Mouse (Mus musculus): ENCODE measurements around the gene Zfp61.
"Not testable (repeated sequence)": the region's sequence is repeated elsewhere in the genome, so short reads cannot be mapped to it uniquely, and the experiment has no call there.

Gene Zfp61

DNA sequence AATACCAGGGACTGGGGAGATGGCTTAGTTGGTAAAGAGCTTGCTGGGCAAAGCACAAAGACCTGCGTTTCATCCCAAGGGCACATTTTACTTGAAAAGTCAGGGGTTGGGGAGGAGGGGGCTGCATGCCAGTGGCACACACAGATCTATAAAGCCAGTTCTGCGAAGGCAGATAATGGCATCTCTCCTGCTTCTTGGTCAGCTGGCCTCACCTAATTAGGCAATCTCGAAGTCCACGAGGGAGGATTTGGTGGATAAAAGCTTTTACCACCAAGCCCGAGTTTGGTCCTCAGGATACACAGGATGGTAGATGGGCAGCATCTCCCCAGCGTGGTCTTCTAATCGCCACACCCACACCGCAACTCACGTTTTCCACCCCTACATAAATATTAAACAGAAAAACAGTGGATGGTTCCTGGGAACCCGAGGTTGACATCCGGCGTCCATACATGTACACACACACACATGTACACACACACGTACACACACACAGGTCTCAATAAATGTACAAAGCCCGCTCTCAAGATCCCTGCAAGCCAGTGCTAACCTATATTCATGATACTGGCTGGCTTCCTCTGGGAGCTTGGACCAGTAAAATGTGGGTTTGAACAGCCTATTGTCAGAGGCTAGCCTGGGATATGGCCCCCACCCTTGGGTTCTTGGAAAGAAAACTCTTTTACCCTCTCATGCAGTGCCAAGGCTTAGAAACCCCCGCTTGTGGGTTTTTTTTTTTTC, 3.5 kb downstream of the Zfp61 start:
- DNase-seq (ENCODE audit: low read depth), result no peak

DNA sequence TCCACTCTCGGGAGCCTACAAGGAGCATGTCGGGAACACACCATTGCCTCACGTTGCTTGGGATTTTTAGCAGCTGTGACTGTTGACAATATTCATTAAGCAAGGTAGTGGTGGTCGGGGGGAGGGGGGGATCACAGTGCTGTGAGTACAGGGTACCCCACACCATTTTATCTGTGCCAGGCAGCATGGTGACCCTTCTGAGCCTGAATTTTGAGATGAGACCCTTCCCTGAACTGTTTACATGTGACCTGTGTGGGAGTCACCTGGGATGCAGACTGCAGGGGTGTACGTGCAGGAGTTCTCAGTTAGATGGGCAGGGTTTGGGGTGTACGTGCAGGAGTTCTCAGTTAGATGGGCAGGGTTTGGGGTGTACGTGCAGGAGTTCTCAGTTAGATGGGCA, 4.6 kb downstream of the Zfp61 start:
- no peak for DNase-seq (ENCODE audit: low read depth)

DNA sequence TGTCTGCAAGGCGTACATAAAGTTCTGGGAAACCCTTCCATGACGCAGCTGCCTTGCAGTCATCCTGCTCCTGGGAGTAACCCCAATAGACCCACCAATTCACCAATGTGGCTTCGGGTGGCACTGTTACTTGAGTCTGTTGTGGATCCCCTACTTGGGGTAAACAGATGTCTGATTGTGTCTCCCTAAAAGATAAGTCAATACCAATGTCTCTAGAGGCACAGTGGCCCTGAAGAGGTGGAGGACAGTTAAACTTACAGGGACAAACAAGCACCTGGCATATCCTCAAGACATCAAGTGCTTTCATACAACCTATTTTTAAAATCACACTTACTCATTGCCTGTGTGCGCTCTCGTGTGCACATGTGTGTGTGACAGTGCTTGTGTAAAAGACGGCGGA, 5.7 kb downstream of the Zfp61 start:
- no peak for DNase-seq (ENCODE audit: low read depth)

DNA sequence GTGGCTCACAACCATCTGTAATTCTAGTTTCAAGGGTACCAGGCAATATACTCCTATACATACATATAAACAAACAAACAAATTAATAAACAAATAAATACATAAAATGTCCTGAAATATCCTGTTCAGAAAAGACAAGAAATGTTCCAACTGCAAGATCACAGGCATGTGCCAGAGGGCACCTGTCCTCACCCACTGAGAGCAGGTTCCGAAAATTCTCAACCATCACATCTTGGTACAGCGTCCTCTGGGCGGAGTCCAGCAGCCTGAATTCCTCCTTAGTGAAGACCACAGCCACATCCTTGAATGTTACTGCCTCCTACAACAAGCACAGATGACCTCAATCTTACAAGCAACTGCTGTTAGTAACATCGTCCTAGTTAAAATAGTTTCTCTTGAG, 6.3 kb downstream of the Zfp61 start:
- no peak for DNase-seq (ENCODE audit: low read depth)

DNA sequence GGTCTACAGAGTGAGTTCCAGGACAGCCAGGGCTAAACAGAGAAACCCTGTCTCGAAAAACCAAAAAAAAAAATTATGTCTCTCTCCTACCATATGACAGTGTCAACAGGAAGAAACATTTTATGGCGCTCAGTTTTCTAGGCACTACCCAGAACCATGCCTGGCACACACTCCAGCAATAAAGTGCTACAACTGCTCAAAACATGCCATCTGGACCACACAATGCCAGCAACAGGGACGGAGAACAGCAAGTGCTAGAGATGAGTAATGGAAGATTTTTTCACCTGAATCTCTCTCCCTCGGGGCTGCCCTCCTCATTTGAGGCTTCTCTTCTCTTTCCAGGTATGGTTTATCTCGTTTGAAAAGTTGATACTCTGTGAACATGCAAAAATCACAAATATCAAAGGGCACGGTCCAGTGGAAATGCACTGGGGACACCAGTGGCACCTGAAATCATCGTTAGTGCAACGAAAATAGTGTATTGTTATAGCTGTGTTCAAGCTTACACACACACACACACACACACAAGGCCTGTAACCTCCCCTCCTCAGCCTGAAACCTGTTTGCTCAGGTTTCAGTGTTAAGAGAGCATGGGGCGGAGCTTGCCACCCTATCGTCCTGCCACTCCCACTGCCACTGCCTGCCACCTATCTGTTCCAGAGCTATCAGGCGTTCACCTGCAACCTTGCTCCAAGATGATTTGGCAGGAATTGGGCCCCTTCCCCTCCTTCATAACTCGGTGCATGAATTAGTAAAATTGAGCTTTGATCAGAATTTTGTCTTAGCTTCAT, 7.8 kb downstream of the Zfp61 start:
- DNase-seq (ENCODE audit: low read depth), result no peak

DNA sequence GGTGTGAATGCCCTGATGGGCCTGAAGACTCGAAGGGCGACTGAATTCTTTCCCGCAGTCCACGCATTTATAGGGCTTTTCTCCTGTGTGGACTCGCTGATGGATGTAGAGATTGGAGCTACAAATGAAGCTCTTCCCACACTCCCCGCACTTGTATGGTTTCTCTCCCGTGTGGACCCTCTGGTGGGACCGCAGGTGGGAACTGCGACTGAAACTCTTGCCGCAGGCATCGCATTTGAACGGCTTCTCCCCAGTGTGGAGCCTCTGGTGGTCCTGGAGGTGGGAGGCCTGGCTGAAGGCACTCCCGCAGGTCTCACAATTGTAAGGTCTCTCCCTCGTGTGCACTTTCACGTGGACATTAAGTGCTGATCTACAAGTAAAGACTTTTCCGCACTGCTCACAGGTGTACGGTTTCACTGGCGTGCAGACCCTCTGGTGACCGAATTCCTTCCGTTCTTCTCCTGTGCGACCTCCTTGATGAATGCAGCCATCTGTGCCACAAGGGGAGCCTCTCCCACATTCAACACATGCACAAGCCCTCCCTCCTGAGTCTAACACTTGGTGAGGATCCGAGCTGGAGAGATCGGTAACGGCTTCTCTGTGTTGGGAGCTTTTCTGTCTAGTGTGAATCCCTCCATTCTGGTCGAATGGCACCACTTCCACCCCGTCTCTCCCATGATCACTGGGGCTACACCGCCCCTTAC, 9.5 kb downstream of the Zfp61 start:
- DNase-seq (ENCODE audit: low read depth), result no peak

DNA sequence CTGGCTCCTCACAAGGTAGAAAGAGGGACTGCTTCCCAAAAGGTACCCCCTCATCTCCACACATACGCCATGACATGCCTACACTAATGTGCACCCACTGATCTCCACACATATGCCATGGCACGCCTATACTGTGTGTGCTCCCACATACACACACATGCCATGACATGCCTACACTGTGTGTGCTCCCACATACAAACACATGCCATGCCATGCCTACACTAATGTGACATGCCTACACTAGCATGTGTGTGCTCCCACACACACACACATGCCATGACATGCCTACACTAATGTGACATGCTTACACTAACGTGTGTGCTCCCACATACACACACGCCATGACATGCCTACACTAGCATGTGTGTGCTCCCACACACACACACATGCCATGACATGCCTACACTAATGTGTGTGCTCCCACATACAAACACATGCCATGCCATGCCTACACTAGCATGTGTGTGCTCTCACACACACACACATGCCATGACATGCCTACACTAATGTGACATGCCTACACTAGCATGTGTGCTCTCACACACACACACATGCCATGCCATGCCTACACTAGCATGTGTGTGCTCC, 10.8 kb downstream of the Zfp61 start:
- DNase-seq (ENCODE audit: low read depth), result no peak

DNA sequence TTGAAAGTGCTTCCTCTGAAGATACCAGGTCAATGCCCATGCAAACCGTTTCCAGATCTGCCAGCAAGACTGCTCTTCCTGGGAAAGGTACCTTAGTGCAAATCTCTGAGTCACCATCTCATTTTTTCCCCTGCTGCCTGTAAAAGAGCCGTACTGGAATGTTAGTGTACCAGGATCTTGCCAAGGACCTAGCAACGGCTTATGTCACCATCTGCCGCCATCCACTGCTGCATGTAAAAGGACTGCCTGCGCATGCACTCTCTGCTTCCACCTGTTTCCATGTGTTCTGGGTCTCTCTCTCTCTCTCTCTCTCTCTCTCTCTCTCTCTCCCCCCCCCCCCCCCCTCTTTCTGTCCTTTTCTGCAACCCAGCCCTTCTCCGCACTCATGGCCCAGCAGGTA, 12.5 kb downstream of the Zfp61 start:
- no peak for DNase-seq (ENCODE audit: low read depth)

DNA sequence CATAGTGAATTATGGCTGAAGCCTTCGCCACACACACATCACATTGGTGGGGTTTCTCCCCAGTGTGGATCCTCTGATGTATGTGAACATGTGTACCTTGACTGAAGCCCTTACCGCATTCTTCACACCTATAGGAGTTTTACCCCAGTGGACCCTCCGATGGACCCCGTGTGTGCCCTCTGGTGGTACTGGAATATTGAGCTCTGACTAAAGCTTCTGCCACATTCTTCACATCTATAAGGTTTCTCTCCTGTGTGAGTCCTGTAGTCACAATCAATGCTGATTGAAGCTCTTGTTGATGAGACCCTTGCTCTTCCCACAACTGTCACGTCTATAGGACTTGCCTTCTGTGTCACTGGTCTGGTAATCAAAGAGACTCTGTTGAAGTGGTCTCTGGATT, 13.4 kb downstream of the Zfp61 start:
- no peak for DNase-seq (ENCODE audit: low read depth)

DNA sequence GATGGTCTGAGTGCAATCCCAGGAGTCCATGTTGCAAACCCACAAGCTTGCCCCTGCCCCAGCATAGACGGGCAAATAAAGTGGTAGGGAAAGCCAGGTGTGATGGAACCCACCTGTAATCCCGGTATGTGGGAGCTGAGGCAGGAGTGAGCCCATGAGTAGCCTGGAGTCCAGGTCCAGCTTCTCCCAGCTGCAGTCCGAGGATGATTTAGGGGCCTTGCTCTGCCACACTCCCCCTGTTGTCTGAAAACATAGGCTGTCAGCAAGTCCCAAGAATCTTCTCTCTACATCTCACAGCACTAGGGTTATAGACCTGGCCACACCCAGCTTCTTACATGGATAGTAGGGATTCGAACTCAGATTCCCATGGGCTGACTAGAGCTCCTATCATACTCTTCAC, 14.1 kb downstream of the Zfp61 start:
- no peak for DNase-seq (ENCODE audit: low read depth)

DNA sequence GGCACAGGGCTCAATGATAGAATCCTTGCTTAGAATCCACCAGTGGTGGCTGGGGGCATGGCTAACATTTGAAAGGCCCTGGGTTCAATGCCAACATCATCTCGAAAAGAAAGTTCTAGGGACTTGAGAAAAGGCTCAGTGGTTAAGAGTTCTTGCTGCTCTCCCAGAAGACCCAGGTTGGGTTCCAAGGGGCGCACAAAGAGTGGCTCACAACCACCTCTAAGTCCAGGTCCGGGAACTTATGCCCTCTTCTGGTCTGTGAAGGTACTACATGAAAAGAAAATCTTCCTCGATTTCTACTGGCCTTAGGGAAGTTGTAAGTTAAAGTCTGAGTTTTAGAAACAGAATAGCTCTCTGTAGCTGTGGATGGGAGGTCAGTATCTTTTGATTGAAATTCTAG, 14.9 kb downstream of the Zfp61 start:
- DNase-seq (ENCODE audit: low read depth), result peak; percentile 27

DNA sequence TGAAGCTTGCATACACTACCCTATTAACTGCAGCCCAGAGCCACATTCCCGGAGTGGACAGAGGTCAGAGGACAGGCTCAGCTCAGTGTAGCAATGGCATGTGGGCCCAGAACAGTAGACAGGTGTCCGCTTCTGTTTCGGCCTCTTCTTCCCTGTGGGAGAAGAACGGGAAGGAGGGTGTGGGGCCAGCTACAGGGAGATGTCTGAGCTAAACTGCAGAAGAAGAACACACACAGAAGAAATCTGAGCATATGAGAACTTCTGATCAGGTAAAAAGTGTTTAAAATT, 20.2 kb downstream of the Zfp61 start:
- no peak for DNase-seq (ENCODE audit: low read depth)

DNA sequence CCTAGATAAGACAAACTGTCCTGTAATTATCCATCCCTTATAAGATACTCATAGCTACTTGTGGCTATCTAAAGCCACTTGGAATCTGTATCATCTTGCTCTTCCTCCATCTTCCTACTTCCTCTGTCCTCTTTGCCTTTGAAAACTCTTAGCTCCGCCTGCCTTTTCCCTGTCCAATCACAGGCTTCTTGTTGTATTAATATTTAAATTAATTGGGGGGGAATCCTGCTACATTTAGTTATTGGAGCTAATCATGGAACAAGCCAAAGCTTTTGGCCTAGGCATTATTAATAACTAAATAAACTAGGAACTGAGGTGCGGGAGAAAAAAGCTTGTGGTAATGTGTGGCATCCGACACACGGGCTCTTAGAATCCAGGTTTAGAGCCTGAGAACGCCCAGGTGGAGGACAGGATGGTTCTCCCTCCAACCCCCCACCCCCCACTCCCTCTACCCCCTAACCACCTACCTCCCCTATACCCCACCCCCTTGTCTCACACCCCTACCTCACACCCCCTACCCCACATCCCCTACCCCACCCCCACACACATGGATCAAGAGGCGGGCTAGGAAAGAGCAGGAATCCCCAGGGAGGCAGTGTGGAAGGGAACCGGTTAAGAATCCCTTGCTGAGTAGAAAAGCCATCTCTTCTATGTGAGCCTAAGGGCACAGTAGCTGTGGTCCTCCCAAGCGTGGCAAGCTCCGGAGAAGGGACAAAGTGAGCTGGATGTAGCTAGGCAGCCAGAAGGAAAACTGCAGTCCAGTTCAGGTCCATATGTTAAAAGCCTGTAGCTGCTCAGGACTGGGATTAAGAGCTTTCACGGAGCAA, 20.8 kb downstream of the Zfp61 start:
- DNase-seq (ENCODE audit: low read depth), result no peak

DNA sequence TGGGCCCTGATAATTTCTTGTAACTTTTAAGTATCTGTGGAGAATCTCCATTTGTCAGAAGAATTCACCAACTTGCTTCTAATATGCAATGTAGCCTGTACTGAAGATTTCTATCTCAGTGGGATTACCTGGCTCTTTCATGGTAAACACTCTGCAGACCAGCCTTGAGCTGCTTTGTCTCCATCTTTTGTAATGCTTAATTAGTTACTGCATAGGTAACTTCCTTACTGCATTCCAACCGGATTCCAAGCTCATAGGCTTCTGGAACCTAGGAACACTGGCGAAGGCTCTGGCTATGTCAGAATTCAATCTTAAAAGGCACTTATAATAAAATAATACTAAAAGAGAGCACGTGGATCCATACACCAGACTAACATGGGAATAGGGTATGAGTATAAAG, 22.3 kb downstream of the Zfp61 start:
- not testable (repeated sequence) for DNase-seq (ENCODE audit: low read depth)

DNA sequence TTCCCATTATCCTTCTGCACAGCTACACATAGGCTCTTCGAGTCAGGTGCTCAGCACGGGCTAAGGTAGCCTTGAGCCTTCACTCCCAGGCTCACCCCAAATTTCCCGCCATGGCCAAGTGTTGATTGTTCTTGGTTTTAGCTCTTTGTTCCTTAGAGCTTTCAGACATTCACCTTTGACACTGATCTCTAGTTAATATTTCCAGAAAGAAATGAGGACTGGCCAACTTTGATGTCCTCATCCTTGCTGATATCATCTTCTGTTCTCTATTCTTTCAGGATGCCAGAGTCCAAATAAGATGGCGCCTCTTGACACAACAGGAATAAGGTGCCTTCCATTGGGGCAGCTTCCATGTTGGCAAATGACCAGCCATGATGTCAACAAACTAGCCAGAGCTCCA, 26.6 kb downstream of the Zfp61 start:
- DNase-seq (ENCODE audit: low read depth), result no peak

DNA sequence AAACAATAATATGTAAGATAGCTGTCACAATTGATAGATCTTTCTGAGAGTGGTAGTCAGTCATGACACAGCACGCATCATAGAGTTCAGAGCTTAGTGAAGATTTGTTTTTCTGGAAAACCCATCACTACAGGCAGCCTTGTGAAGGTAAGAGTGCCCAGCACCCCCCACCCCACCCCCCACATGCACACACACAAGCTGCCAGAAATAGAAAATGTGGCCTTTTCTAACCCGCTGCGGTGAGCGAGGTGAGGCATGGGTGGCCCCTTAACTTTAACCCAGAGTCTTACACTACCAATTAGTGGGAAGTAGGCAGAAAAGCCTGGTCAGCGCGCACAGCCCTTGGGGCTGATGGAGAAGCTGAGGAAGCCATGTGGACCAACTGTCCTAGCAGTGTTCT, 29.8 kb downstream of the Zfp61 start:
- DNase-seq (ENCODE audit: low read depth), result no peak

DNA sequence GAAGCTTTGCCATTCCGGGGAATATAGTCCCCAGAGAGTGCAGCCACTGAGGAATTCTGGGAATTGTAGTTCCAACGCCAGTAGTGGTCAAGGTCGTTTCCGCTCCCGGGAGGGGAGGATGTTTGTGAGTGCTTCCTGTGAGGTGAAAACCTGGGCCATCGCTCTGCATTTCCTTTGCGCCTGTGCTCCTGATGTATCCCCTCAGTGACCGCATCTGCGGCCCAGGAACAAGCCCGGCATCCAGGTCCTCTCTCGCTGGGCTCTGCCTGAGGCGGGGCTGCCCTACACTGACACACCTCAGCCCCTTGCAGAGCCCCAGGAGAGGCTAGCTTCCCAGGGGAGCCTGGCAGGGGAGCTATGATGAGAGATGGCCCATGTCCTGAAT, 30.8 kb downstream of the Zfp61 start, which contains the start of gene Zfp93:
TSS of gene Zfp93 (plus strand) at position 133 of the 385 bp plus-strand sequence.
- DNase-seq (ENCODE audit: low read depth), result peak; percentile 92

DNA sequence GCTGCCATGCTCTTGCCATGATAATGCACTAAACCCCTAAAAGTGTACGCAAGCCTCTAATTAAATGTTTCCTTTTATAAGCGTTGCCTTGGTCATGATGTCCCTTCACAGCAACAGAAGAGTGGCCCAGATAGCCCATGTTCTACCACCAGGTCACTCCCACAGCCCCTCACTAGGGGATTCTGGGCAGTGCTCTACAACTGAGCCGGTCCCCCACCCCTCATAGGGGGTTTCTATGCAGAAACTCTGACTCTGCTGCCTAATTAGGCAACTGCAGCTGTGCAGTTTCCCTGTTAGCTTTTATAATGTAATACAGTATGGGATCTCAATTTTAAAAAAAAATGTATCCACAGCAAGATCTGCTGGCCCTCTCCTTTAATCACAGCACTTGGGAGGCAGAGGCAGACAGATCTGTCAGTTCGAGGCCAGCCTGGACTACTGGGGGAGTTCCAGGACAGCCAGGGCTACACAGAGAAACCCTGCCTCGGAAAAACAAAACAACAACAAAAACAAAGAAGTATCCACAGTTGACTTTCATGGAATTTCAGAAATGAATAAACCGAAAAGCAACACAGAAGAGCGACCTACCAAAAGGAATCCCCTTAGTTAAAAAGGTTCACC, 31.3 kb downstream of the Zfp61 start:
- no peak for DNase-seq (ENCODE audit: low read depth)

DNA sequence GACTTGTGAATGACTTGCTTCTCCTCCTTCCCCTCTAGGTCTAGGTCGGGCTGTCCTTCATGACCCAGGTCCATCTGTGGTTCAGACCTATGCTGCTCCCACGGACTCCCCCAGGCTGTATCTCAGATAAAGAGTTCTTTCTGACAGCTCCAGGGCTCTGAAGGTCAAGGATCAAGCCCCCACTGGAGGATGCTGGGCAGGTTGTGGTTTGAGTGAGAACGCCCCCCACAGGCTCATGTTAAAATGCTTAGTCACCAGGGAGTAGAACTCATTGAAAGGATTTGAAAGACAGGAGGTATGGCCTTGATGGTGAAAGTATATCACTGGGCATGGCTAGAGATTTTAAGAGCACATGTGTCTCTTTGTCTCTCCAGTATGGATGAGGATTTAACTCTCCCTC, 31.8 kb downstream of the Zfp61 start:
- DNase-seq (ENCODE audit: low read depth), result no peak

DNA sequence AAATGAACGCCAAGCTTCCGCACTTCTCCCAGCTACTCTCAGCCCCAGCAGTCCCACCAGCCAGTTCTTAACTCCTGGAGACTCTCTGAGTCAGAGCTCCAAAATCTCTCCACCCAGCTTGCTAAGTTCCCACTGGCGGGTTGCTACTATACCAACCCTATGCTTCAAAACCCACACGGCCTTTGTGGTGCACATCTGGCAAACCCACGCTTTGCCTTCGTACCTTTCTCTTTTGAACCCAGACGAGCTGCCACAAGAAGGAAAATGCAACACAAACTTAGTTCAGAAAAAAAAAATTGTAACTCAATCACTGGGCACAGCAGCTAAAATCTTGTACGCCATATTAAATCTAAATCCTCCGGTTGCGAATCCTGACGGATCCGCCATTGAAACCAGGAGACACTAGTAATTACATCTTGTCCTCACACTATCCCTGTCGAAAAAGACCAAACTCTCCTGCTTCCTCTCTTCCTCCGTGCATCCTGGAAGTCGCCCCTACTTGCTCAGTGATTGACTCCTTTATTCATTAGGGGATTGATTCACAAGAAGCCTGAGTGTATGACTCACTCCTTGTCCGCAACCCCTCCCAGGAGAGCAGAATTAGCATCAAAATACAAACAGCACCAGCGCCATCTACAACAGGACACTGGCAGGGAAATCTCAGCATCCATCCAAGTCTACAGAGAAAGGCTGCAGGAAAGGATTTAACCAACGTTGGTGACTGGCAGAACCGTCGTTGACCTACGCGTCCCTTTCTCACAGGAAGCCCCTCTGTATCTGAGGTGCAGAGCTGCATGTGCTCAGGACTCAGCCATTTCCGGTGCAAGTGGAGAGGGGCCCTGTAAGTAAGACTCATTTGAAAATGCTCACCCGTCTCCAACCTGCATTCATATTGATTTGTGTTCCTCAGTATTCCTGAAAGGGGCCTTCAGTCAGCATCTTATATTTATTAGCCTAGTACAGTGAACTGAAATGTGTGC, 32.6 kb downstream of the Zfp61 start:
- peak; percentile 54 for DNase-seq (ENCODE audit: low read depth)

DNA sequence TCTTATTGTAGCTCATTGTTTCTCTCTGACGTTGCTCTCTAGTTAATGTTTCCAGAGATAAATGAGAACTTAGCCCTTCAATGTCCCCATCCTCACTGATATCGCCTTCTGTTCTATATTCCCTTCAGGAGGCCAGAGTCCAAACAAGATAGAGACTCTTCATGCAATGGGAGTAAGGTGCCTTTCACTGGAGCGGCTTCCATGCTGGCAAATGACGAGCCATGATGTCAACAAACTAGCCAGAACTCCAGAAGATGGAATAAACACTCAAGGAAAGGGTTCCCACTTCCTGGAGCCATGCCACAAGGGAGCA, 41.1 kb downstream of the Zfp61 start:
- DNase-seq (ENCODE audit: low read depth), result no peak
